Mouse (Mus musculus): ENCODE measurements around the gene Mrps35.

The Mrps35 gene

GRCm38 (mm10) chr6:147029591-147029990, 13.0 kb upstream of the Mrps35 start:
- in situ Hi-C loops (cut with MboI, MseI) = no loop called here

GRCm38 (mm10) chr6:147030096-147030885, 12.3 kb upstream of the Mrps35 start:
- in situ Hi-C loops (cut with MboI, MseI) = no loop called here

GRCm38 (mm10) chr6:147032303-147032925, 10.2 kb upstream of the Mrps35 start, which contains the start of gene Rep15:
Rep15 (plus strand) TSS chr6:147032584.
- in situ Hi-C loops (cut with MboI, MseI) = no loop called here

GRCm38 (mm10) chr6:147043633-147044032, 1.1 kb downstream of the Mrps35 start:
- in situ Hi-C loops (cut with MboI, MseI) = no loop called here

- in situ Hi-C loops (cut with MboI, MseI) = no loop called here
Observed at GRCm38 (mm10) chr6:147049239-147049805, 6.8 kb downstream of the Mrps35 start.

- in situ Hi-C loops (cut with MboI, MseI) = no loop called here
Observed at GRCm38 (mm10) chr6:147051666-147052065, 9.1 kb downstream of the Mrps35 start.

GRCm38 (mm10) chr6:147052440-147052839, 9.9 kb downstream of the Mrps35 start:
- in situ Hi-C loops (cut with MboI, MseI) = no loop called here

GRCm38 (mm10) chr6:147053785-147054646, 11.5 kb downstream of the Mrps35 start:
- in situ Hi-C loops (cut with MboI, MseI) = no loop called here

- in situ Hi-C loops (cut with MboI, MseI) = no loop called here
Observed at GRCm38 (mm10) chr6:147055374-147055977, 12.9 kb downstream of the Mrps35 start.

- in situ Hi-C loops (cut with MboI, MseI) = no loop called here
Observed at GRCm38 (mm10) chr6:147059326-147059725, 16.8 kb downstream of the Mrps35 start.

GRCm38 (mm10) chr6:147061630-147062029, 19.1 kb downstream of the Mrps35 start:
- in situ Hi-C loops (cut with MboI, MseI) = no loop called here

- in situ Hi-C loops (cut with MboI, MseI) = no loop called here
Observed at GRCm38 (mm10) chr6:147062034-147062433, 19.5 kb downstream of the Mrps35 start.

- in situ Hi-C loops (cut with MboI, MseI) = no loop called here
Observed at GRCm38 (mm10) chr6:147062694-147063093, 20.1 kb downstream of the Mrps35 start.

- in situ Hi-C loops (cut with MboI, MseI) = no loop called here
Observed at GRCm38 (mm10) chr6:147064226-147064943, 21.8 kb downstream of the Mrps35 start.

GRCm38 (mm10) chr6:147064944-147065261, 22.3 kb downstream of the Mrps35 start:
- in situ Hi-C loops (cut with MboI, MseI) = no loop called here

GRCm38 (mm10) chr6:147075808-147076387, 33.3 kb downstream of the Mrps35 start:
- in situ Hi-C loops (cut with MboI, MseI) = loop anchor here (25.0 kb wide), 1 partner anchor 1836 kb away; no protein-coding TSS in a partner anchor

GRCm38 (mm10) chr6:147076878-147077277, 34.3 kb downstream of the Mrps35 start:
- in situ Hi-C loops (cut with MboI, MseI) = loop anchor here (25.0 kb wide), 1 partner anchor 1835 kb away; no protein-coding TSS in a partner anchor

- in situ Hi-C loops (cut with MboI, MseI) = loop anchor here (25.0 kb wide), 1 partner anchor 1832 kb away; no protein-coding TSS in a partner anchor
Observed at GRCm38 (mm10) chr6:147079919-147080318, 37.4 kb downstream of the Mrps35 start.

GRCm38 (mm10) chr6:147085398-147086040, 43.0 kb downstream of the Mrps35 start:
- in situ Hi-C loops (cut with MboI, MseI) = loop anchor here (25.0 kb wide), 1 partner anchor 1827 kb away; no protein-coding TSS in a partner anchor
